Mouse (Mus musculus): Measurements from ENCODE around the gene Hcrtr2. TPM values are rescaled to one million over a fixed set of nuclear protein-coding genes. Genes with fewer than 3 reads are reported as not detected.

Hcrtr2 gene
- polyA plus RNA-seq, 1 experiment from 2014 or later = not detected

- Histone ChIP-seq H3K9me3 (replicated peaks) (no peaks in the 10 kb centered on the region), H3K4me1 (no peaks in the 10 kb centered on the region), H3K9ac (no peak overlapping the region), H3K36me3 (no peaks in the 10 kb centered on the region), H3K4me3 (no peak overlapping the region), H3K27me3 (replicated peaks) (no peaks in the 10 kb centered on the region), H3K27ac (no peak overlapping the region), H3K4me2 (no peak overlapping the region)
- 53% methylated on average over 1 of the region's 1 CpGs for WGBS (ENCODE audit: insufficient replicate concordance)
- no peak for ATAC-seq
These were observed 11.4 kb downstream of the Hcrtr2 start for GRCm38 (mm10) chr9:76312221-76312620.

GRCm38 (mm10) chr9:76291384-76291783, 32.3 kb downstream of the Hcrtr2 start:
- H3K9ac ChIP-seq = no peak overlapping the region
- no peaks in the 10 kb centered on the region for H3K36me3 ChIP-seq
- H3K4me1 ChIP-seq = no peaks in the 10 kb centered on the region
- 47% methylated on average over 5 of the region's 5 CpGs for WGBS (ENCODE audit: insufficient replicate concordance)
- H3K27ac ChIP-seq = no peak overlapping the region
- H3K4me2 ChIP-seq = no peak overlapping the region
- H3K27me3 ChIP-seq (replicated peaks) = no peaks in the 10 kb centered on the region
- no peak overlapping the region for H3K4me3 ChIP-seq
- no peak for ATAC-seq
- no peaks in the 10 kb centered on the region for H3K9me3 ChIP-seq (replicated peaks)

- Histone ChIP-seq H3K9me3 (replicated peaks) (no peaks in the 10 kb centered on the region), H3K9ac (no peak overlapping the region), H3K4me2 (no peak overlapping the region), H3K27ac (no peak overlapping the region), H3K4me3 (no peak overlapping the region), H3K4me1 (no peaks in the 10 kb centered on the region), H3K36me3 (no peaks in the 10 kb centered on the region), H3K27me3 (replicated peaks) (no peaks in the 10 kb centered on the region)
- ATAC-seq = no peak
These were observed 52.8 kb downstream of the Hcrtr2 start for GRCm38 (mm10) chr9:76270886-76271285.

GRCm38 (mm10) chr9:76257731-76258130, 65.9 kb downstream of the Hcrtr2 start:
- Histone ChIP-seq H3K27me3 (replicated peaks) (no peaks in the 10 kb centered on the region), H3K4me3 (no peak overlapping the region), H3K4me2 (no peak overlapping the region), H3K27ac (no peak overlapping the region), H3K4me1 (no peaks in the 10 kb centered on the region), H3K9ac (no peak overlapping the region), H3K36me3 (no peaks in the 10 kb centered on the region), H3K9me3 (replicated peaks) (no peaks in the 10 kb centered on the region)
- ATAC-seq = no peak
- WGBS (ENCODE audit: insufficient replicate concordance) = 60% methylated on average over 5 of the region's 5 CpGs

- no peak overlapping the region for H3K9ac ChIP-seq
- H3K27ac ChIP-seq = no peak overlapping the region
- H3K9me3 ChIP-seq (replicated peaks) = no peaks in the 10 kb centered on the region
- 80% methylated on average over 7 of the region's 7 CpGs for WGBS (ENCODE audit: insufficient replicate concordance)
- no peak for ATAC-seq
- no peak overlapping the region for H3K4me2 ChIP-seq
- no peaks in the 10 kb centered on the region for H3K4me1 ChIP-seq
- H3K27me3 ChIP-seq (replicated peaks) = no peaks in the 10 kb centered on the region
- H3K36me3 ChIP-seq = no peaks in the 10 kb centered on the region
- H3K4me3 ChIP-seq = no peak overlapping the region
These were observed 71.1 kb downstream of the Hcrtr2 start for GRCm38 (mm10) chr9:76252544-76252943.

GRCm38 (mm10) chr9:76252109-76252508, 71.5 kb downstream of the Hcrtr2 start:
- WGBS (ENCODE audit: insufficient replicate concordance) = 71% methylated on average over 4 of the region's 4 CpGs
- Histone ChIP-seq H3K4me1 (no peaks in the 10 kb centered on the region), H3K9me3 (replicated peaks) (no peaks in the 10 kb centered on the region), H3K9ac (no peak overlapping the region), H3K4me3 (no peak overlapping the region), H3K27ac (no peak overlapping the region), H3K4me2 (no peak overlapping the region), H3K27me3 (replicated peaks) (no peaks in the 10 kb centered on the region), H3K36me3 (no peaks in the 10 kb centered on the region)
- ATAC-seq = no peak

- H3K4me2 ChIP-seq = no peak overlapping the region
- ATAC-seq = no peak
- no peaks in the 10 kb centered on the region for H3K36me3 ChIP-seq
- no peak overlapping the region for H3K4me3 ChIP-seq
- H3K27ac ChIP-seq = no peak overlapping the region
- H3K9ac ChIP-seq = no peak overlapping the region
- H3K9me3 ChIP-seq (replicated peaks) = no peaks in the 10 kb centered on the region
- WGBS (ENCODE audit: insufficient replicate concordance) = 52% methylated on average over 1 of the region's 1 CpGs
- no peaks in the 10 kb centered on the region for H3K27me3 ChIP-seq (replicated peaks)
- H3K4me1 ChIP-seq = peaks cover 13% of the 10 kb centered on the region
These were observed 81.3 kb downstream of the Hcrtr2 start for GRCm38 (mm10) chr9:76242322-76242721.

GRCm38 (mm10) chr9:76237946-76238345, 85.7 kb downstream of the Hcrtr2 start:
- peak; percentile 75 for ATAC-seq
- Histone ChIP-seq H3K4me2 (peak overlapping the region; percentile 80), H3K4me3 (peak overlapping the region; percentile 17; the same call in 1 of the 2 replicates), H3K36me3 (no peaks in the 10 kb centered on the region), H3K9ac (peak overlapping the region; percentile 31; the same call in 1 of the 2 replicates), H3K27ac (peak overlapping the region; percentile 83), H3K4me1 (peaks cover 34% of the 10 kb centered on the region), H3K9me3 (replicated peaks) (no peaks in the 10 kb centered on the region), H3K27me3 (replicated peaks) (no peaks in the 10 kb centered on the region)
- WGBS (ENCODE audit: insufficient replicate concordance) = 27% methylated on average over 5 of the region's 5 CpGs

GRCm38 (mm10) chr9:76237243-76237642, 86.4 kb downstream of the Hcrtr2 start:
- peak; percentile 88 for ATAC-seq
- peak overlapping the region; percentile 56 for H3K4me3 ChIP-seq
- H3K4me1 ChIP-seq = peaks cover 34% of the 10 kb centered on the region
- WGBS (ENCODE audit: insufficient replicate concordance) = 14% methylated on average over 12 of the region's 12 CpGs
- peak overlapping the region; percentile 31; the same call in 1 of the 2 replicates for H3K9ac ChIP-seq
- no peaks in the 10 kb centered on the region for H3K36me3 ChIP-seq
- H3K27me3 ChIP-seq (replicated peaks) = no peaks in the 10 kb centered on the region
- H3K9me3 ChIP-seq (replicated peaks) = no peaks in the 10 kb centered on the region
- H3K4me2 ChIP-seq = peak overlapping the region; percentile 80
- peak overlapping the region; percentile 83 for H3K27ac ChIP-seq

GRCm38 (mm10) chr9:76236626-76237025, 87.0 kb downstream of the Hcrtr2 start:
- H3K27ac ChIP-seq = peak overlapping the region; percentile 83; the same call in 1 of the 2 replicates
- WGBS (ENCODE audit: insufficient replicate concordance) = 2% methylated on average over 7 of the region's 7 CpGs

GRCm38 (mm10) chr9:76235945-76236503, 87.6 kb downstream of the Hcrtr2 start:
- Histone ChIP-seq H3K9me3 (replicated peaks) (no peaks in the 10 kb centered on the region), H3K4me2 (peak overlapping the region; percentile 80), H3K27ac (peak overlapping the region; percentile 83), H3K9ac (peak overlapping the region; percentile 48), H3K36me3 (no peaks in the 10 kb centered on the region), H3K4me3 (peak overlapping the region; percentile 56), H3K4me1 (peaks cover 34% of the 10 kb centered on the region), H3K27me3 (replicated peaks) (no peaks in the 10 kb centered on the region)
- peak; percentile 77 for ATAC-seq
- WGBS (ENCODE audit: insufficient replicate concordance) = 3% methylated on average over 14 of the region's 14 CpGs

More at GRCm38 (mm10) chr9:76236626-76237025, 87.0 kb downstream of the Hcrtr2 start:
- no peaks in the 10 kb centered on the region for H3K9me3 ChIP-seq (replicated peaks)
- peak overlapping the region; percentile 56 for H3K4me3 ChIP-seq
- peak overlapping the region; percentile 48; the same call in 1 of the 2 replicates for H3K9ac ChIP-seq
- peak overlapping the region; percentile 80 for H3K4me2 ChIP-seq
- H3K27me3 ChIP-seq (replicated peaks) = no peaks in the 10 kb centered on the region
- no peaks in the 10 kb centered on the region for H3K36me3 ChIP-seq
- H3K4me1 ChIP-seq = peaks cover 34% of the 10 kb centered on the region
- ATAC-seq = peak; percentile 73

- Histone ChIP-seq H3K27ac (no peak overlapping the region), H3K4me1 (peaks cover 37% of the 10 kb centered on the region), H3K4me2 (no peak overlapping the region), H3K9me3 (replicated peaks) (no peaks in the 10 kb centered on the region), H3K27me3 (replicated peaks) (no peaks in the 10 kb centered on the region), H3K9ac (no peak overlapping the region), H3K4me3 (no peak overlapping the region), H3K36me3 (no peaks in the 10 kb centered on the region)
- ATAC-seq = no peak
- WGBS (ENCODE audit: insufficient replicate concordance) = 74% methylated on average over 7 of the region's 7 CpGs
These were observed 88.8 kb downstream of the Hcrtr2 start for GRCm38 (mm10) chr9:76234899-76235298.

GRCm38 (mm10) chr9:76230400-76230799, 93.3 kb downstream of the Hcrtr2 start:
- 27% methylated on average over 11 of the region's 11 CpGs for WGBS (ENCODE audit: insufficient replicate concordance)
- peak; percentile 62; the same call in 1 of the 2 replicates for ATAC-seq
- H3K4me1 ChIP-seq = peaks cover 11% of the 10 kb centered on the region
- no peak overlapping the region for H3K9ac ChIP-seq
- no peaks in the 10 kb centered on the region for H3K27me3 ChIP-seq (replicated peaks)
- no peak overlapping the region for H3K27ac ChIP-seq
- no peak overlapping the region for H3K4me3 ChIP-seq
- 0 out of 2 replicates have a peak overlapping the region, but pooled peaks have one; percentile 4 for H3K4me2 ChIP-seq
- H3K36me3 ChIP-seq = no peaks in the 10 kb centered on the region
- H3K9me3 ChIP-seq (replicated peaks) = no peaks in the 10 kb centered on the region

All from liver, embryonic 12.5 days (tissue).